Mouse (Mus musculus): ENCODE results near the gene Msh4. TPM values are rescaled to one million over a fixed set of nuclear protein-coding genes. Genes with fewer than 3 reads are reported as not detected.

Gene Msh4
- polyA plus RNA-seq, 1 experiment from 2014 or later: not detected

DNA sequence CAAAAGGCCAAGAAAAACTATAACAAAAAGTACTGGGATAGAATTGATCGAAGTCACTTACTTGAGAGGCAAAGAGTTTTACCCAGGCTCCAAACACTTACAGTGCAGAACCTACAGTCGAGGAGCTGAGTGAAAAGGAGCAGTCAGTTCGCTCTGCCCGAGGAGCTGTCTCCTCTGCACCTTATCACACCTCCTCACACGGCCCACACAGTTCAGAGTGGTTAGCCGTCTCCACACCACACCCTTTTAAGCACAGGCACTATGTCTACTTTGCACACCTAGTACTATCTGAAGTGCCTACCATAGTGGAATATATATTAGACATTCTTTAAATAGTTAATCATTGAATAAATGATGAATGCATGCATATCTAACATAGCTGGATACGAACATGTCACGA lies 53.7 kb downstream of the Msh4 start:
- ATAC-seq (replicated peaks; ENCODE audit: insufficient number of reproducible peaks, low FRiP score, low TSS enrichment, low read depth): 0 out of 2 replicates have a peak, but pooled peaks have one; percentile 59

DNA sequence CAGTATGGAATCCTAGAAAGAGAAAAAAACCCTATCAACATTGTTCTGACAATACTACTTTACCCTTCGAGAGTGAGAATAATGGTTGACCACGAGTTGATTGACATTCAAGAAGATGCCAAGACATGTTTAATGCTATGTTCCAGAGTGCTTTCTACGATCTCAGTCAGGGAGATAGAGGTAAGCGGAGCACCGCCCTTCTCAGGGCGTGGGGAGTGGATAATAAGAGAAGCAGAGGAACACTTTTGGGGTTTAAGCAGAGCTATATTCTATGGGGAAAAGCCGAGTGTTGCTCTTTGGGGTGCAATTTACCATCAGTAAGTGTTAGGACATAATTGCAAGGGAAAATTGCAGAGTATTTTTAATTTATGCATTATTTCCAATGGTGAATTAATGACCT lies 55.2 kb downstream of the Msh4 start:
- Histone ChIP-seq H3K27me3 (ENCODE audit: control insufficient read depth, insufficient read depth, low read length) (no peaks in the 10 kb centered on the region), H3K4me2 (ENCODE audit: low read depth, low read length) (no peak overlapping the region), H3K27ac (replicated peaks; ENCODE audit: low read depth, low read length) (no peak overlapping the region), H3K4me3 (ENCODE audit: low read depth, low read length) (no peak overlapping the region), H3K9me3 (replicated peaks; ENCODE audit: control insufficient read depth, low read length) (no peaks in the 10 kb centered on the region), H3K4me1 (ENCODE audit: control insufficient read depth, insufficient read depth, low read length) (no peaks in the 10 kb centered on the region), H3K36me3 (replicated peaks; ENCODE audit: control insufficient read depth, insufficient read depth, low read depth, low read length) (no peaks in the 10 kb centered on the region), H3K9ac (replicated peaks; ENCODE audit: low read length) (no peak overlapping the region)
- DNase-seq (ENCODE audit: low spot score) (no peak), ATAC-seq (replicated peaks; ENCODE audit: insufficient number of reproducible peaks, low FRiP score, low TSS enrichment, low read depth) (no peak)
- WGBS: 86% methylated on average over 7 of the region's 7 CpGs

More for the DNA sequence above, 53.7 kb downstream of the Msh4 start:
- H3K36me3 ChIP-seq (replicated peaks; ENCODE audit: control insufficient read depth, insufficient read depth, low read depth, low read length): no peaks in the 10 kb centered on the region
- H3K4me1 ChIP-seq (ENCODE audit: control insufficient read depth, insufficient read depth, low read length): no peaks in the 10 kb centered on the region
- 75% methylated on average over 8 of the region's 8 CpGs for WGBS
- DNase-seq (ENCODE audit: low spot score): no peak
- no peaks in the 10 kb centered on the region for H3K9me3 ChIP-seq (replicated peaks; ENCODE audit: control insufficient read depth, low read length)
- no peak overlapping the region for H3K4me2 ChIP-seq (ENCODE audit: low read depth, low read length)
- no peak overlapping the region for H3K27ac ChIP-seq (replicated peaks; ENCODE audit: low read depth, low read length)
- H3K9ac ChIP-seq (replicated peaks; ENCODE audit: low read length): no peak overlapping the region
- H3K4me3 ChIP-seq (ENCODE audit: low read depth, low read length): no peak overlapping the region
- no peaks in the 10 kb centered on the region for H3K27me3 ChIP-seq (ENCODE audit: control insufficient read depth, insufficient read depth, low read length)

DNA sequence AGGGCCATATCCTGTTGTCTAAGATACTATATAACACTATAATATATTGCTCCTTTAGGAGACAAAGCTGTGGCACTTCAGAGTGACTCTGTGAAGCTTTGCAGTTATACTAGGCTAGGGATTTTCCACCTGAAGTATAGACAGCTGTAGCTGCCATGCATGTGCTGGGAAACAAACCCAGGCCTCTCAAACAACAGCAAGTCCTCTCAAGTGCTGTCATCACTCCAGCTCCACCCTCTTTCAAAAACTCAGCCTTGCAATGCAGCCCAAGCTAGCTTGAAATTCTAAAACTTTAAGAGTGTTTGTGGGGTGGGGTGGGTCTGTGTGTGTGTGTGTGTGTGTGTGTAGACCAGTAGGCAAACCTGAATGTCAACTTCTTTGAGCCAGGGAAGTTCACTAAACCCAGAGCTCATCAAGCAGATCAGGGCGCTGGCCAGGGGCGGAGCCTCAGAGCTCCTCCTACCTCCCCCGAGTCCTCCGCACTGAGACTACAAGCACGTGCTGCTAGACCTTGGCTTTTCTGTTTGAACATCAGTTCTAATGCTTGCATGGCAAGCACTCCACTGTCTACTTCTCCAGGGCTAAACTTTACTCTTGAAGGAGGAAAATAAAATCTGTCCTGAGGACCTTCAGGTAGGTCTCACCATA lies 56.4 kb downstream of the Msh4 start:
- no peaks in the 10 kb centered on the region for H3K36me3 ChIP-seq (replicated peaks; ENCODE audit: control insufficient read depth, insufficient read depth, low read depth, low read length)
- no peaks in the 10 kb centered on the region for H3K4me1 ChIP-seq (ENCODE audit: control insufficient read depth, insufficient read depth, low read length)
- H3K27me3 ChIP-seq (ENCODE audit: control insufficient read depth, insufficient read depth, low read length): no peaks in the 10 kb centered on the region
- ATAC-seq (replicated peaks; ENCODE audit: insufficient number of reproducible peaks, low FRiP score, low TSS enrichment, low read depth) (no peak), DNase-seq (ENCODE audit: low spot score) (peak; percentile 45)
- H3K9me3 ChIP-seq (replicated peaks; ENCODE audit: control insufficient read depth, low read length): no peaks in the 10 kb centered on the region
- H3K4me2 ChIP-seq (ENCODE audit: low read depth, low read length): no peak overlapping the region
- H3K27ac ChIP-seq (replicated peaks; ENCODE audit: low read depth, low read length): no peak overlapping the region
- 2% methylated on average over 5 of the region's 5 CpGs for WGBS
- H3K9ac ChIP-seq (replicated peaks; ENCODE audit: low read length): no peak overlapping the region
- H3K4me3 ChIP-seq (ENCODE audit: low read depth, low read length): no peak overlapping the region

DNA sequence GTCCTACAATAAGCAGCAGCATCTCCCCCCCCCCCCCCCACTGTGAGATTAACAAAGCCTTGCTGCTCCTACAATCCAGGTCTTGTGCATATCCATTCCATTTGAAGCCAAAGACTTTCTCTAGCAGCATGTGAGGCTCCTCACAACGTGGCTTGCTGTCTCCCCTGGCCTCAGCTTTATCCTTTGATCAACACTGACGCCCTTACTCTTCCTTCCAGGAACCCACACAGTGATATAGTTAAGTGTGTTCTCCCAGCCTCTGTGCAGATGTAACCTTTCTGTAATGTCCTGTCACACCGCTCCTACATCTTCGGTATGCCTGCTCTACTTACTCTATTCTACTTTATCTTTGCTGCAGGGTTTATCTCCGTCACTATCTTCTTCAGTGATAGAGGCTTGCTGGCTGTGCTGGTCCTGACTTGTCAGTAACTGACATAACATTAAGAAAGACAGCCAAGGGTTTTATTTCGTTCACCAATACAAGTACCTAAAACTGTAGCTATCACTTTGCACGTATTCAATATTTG lies 58.7 kb downstream of the Msh4 start:
- Histone ChIP-seq H3K36me3 (replicated peaks; ENCODE audit: control insufficient read depth, insufficient read depth, low read depth, low read length) (no peaks in the 10 kb centered on the region), H3K4me3 (ENCODE audit: low read depth, low read length) (no peak overlapping the region), H3K9me3 (replicated peaks; ENCODE audit: control insufficient read depth, low read length) (no peaks in the 10 kb centered on the region), H3K4me1 (ENCODE audit: control insufficient read depth, insufficient read depth, low read length) (no peaks in the 10 kb centered on the region), H3K4me2 (ENCODE audit: low read depth, low read length) (no peak overlapping the region), H3K27me3 (ENCODE audit: control insufficient read depth, insufficient read depth, low read length) (no peaks in the 10 kb centered on the region), H3K9ac (replicated peaks; ENCODE audit: low read length) (no peak overlapping the region), H3K27ac (replicated peaks; ENCODE audit: low read depth, low read length) (no peak overlapping the region)
- no peak for ATAC-seq (replicated peaks; ENCODE audit: insufficient number of reproducible peaks, low FRiP score, low TSS enrichment, low read depth)
- DNase-seq (ENCODE audit: low spot score): no peak
- 71% methylated on average over 7 of the region's 7 CpGs for WGBS

DNA sequence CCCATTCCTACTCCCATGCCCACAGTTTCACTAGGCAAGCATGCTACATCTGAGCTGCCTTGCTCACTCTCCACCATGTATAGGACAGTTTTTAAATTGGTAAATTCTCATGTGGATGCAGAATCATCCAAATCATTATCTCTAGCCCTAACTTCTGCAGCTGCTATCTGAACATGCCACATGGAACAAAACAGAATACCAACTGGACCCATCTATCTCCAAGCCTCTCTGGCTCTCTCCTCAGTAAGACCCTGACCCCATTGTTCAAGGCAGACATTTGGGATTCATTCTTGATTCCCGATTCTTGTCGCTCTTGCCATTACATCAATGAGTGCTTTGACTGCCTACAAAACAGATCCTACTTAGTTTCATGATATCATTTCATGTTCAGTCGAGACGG lies 59.8 kb downstream of the Msh4 start:
- no peak for ATAC-seq (replicated peaks; ENCODE audit: insufficient number of reproducible peaks, low FRiP score, low TSS enrichment, low read depth)
- Histone ChIP-seq H3K4me1 (ENCODE audit: control insufficient read depth, insufficient read depth, low read length) (no peaks in the 10 kb centered on the region), H3K4me2 (ENCODE audit: low read depth, low read length) (no peak overlapping the region), H3K27me3 (ENCODE audit: control insufficient read depth, insufficient read depth, low read length) (no peaks in the 10 kb centered on the region), H3K9me3 (replicated peaks; ENCODE audit: control insufficient read depth, low read length) (no peaks in the 10 kb centered on the region), H3K27ac (replicated peaks; ENCODE audit: low read depth, low read length) (no peak overlapping the region), H3K36me3 (replicated peaks; ENCODE audit: control insufficient read depth, insufficient read depth, low read depth, low read length) (no peaks in the 10 kb centered on the region), H3K4me3 (ENCODE audit: low read depth, low read length) (no peak overlapping the region), H3K9ac (replicated peaks; ENCODE audit: low read length) (no peak overlapping the region)
- DNase-seq (ENCODE audit: low spot score): no peak
- 96% methylated on average over 4 of the region's 4 CpGs for WGBS

DNA sequence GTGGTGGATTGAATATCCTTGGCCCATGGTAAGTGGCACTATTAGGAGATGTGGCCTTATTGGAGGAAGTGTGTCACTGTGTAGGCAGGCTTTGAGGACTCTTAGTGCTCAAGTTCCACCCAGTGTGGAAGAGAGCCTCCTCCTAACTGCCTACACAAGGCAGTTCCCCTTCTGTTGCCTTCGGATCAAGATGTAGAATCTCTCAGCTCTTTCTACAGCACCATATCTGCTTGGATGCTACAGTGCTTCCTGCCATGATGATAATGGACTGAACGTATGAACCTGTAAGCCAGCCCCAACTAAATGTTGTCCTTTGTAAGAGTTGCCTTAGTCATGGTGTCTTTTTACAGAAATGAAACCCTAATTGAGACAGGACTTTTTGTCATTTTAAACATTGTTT lies 60.4 kb downstream of the Msh4 start:
- H3K9ac ChIP-seq (replicated peaks; ENCODE audit: low read length): no peak overlapping the region
- DNase-seq (ENCODE audit: low spot score) (no peak), ATAC-seq (replicated peaks; ENCODE audit: insufficient number of reproducible peaks, low FRiP score, low TSS enrichment, low read depth) (no peak)
- no peak overlapping the region for H3K27ac ChIP-seq (replicated peaks; ENCODE audit: low read depth, low read length)
- H3K4me2 ChIP-seq (ENCODE audit: low read depth, low read length): no peak overlapping the region
- no peaks in the 10 kb centered on the region for H3K27me3 ChIP-seq (ENCODE audit: control insufficient read depth, insufficient read depth, low read length)
- H3K4me1 ChIP-seq (ENCODE audit: control insufficient read depth, insufficient read depth, low read length): no peaks in the 10 kb centered on the region
- H3K36me3 ChIP-seq (replicated peaks; ENCODE audit: control insufficient read depth, insufficient read depth, low read depth, low read length): no peaks in the 10 kb centered on the region
- WGBS: 84% methylated on average over 2 of the region's 2 CpGs
- H3K9me3 ChIP-seq (replicated peaks; ENCODE audit: control insufficient read depth, low read length): no peaks in the 10 kb centered on the region
- H3K4me3 ChIP-seq (ENCODE audit: low read depth, low read length): no peak overlapping the region

DNA sequence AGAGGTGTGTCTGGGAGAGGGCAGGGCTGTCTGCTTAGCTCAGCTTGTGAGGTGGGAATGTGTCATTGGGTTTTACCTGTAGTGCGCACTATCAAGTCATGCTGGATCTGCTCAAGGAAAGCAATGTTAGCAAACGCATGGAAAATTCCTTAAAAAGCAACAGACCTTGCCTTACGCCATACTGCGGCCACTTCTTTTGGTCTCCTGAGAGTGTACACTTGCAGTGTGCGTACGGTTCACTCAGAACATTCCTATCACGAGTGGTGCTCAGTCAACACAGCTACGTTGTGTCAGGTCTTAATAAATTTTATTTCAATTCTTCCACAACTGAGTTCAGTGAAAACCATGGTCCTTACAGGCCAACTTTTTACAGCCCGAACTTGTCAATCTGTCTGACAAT lies 61.2 kb downstream of the Msh4 start:
- H3K4me3 ChIP-seq (ENCODE audit: low read depth, low read length): no peak overlapping the region
- H3K27me3 ChIP-seq (ENCODE audit: control insufficient read depth, insufficient read depth, low read length): no peaks in the 10 kb centered on the region
- H3K4me1 ChIP-seq (ENCODE audit: control insufficient read depth, insufficient read depth, low read length): no peaks in the 10 kb centered on the region
- no peaks in the 10 kb centered on the region for H3K9me3 ChIP-seq (replicated peaks; ENCODE audit: control insufficient read depth, low read length)
- DNase-seq (ENCODE audit: low spot score): no peak
- H3K27ac ChIP-seq (replicated peaks; ENCODE audit: low read depth, low read length): no peak overlapping the region
- no peak overlapping the region for H3K9ac ChIP-seq (replicated peaks; ENCODE audit: low read length)
- no peaks in the 10 kb centered on the region for H3K36me3 ChIP-seq (replicated peaks; ENCODE audit: control insufficient read depth, insufficient read depth, low read depth, low read length)
- ATAC-seq (replicated peaks; ENCODE audit: insufficient number of reproducible peaks, low FRiP score, low TSS enrichment, low read depth): no peak
- H3K4me2 ChIP-seq (ENCODE audit: low read depth, low read length): no peak overlapping the region
- 92% methylated on average over 9 of the region's 9 CpGs for WGBS

DNA sequence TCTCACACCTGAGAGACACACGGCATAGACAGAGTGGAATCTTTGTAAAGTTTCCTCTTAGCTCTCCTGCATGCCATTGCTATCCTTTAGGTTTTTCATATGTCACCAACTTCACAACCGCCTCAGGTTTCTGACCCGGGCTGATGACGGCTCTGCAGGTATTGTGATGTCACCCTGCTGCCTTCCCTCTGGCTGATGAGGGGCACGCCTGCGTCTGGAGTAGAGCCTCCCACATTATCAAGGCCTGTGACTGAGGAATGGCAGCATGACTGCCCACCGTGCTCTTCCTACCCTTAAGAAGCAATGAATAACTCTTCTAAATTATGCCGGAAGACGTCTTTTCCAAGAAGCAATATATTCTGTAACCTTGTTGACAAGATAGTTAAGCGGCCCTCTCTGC lies 61.9 kb downstream of the Msh4 start, which contains the start of gene Asb17:
Gene Asb17 (plus strand): TSS at position 180 of the 400 bp plus-strand sequence.
- WGBS: 88% methylated on average over 10 of the region's 10 CpGs
- Histone ChIP-seq H3K9ac (replicated peaks; ENCODE audit: low read length) (no peak within 1 kb of the TSS), H3K4me2 (ENCODE audit: low read depth, low read length) (no peak within 1 kb of the TSS), H3K9me3 (replicated peaks; ENCODE audit: control insufficient read depth, low read length) (no peaks in the 10 kb centered on the region), H3K4me3 (ENCODE audit: low read depth, low read length) (no peak within 1 kb of the TSS), H3K27ac (replicated peaks; ENCODE audit: low read depth, low read length) (no peak within 1 kb of the TSS), H3K36me3 (replicated peaks; ENCODE audit: control insufficient read depth, insufficient read depth, low read depth, low read length) (no peaks in the 10 kb centered on the region), H3K4me1 (ENCODE audit: control insufficient read depth, insufficient read depth, low read length) (no peaks in the 10 kb centered on the region), H3K27me3 (ENCODE audit: control insufficient read depth, insufficient read depth, low read length) (no peaks in the 10 kb centered on the region)
- ATAC-seq (replicated peaks; ENCODE audit: insufficient number of reproducible peaks, low FRiP score, low TSS enrichment, low read depth) (no peak), DNase-seq (ENCODE audit: low spot score) (no peak)

Data from embryonic facial prominence, embryonic 11.5 days (tissue).